Mouse (Mus musculus) kidney, adult 11 months (tissue): Measurements from ENCODE around the gene Fn3krp.
A peak's percentile ranks its signal among the peaks of the same experiment; 100 is the strongest.

Experiments
- DNase-seq: peaks from one replicate; pipeline ENCODE4 v3.0.0; 2022

The Fn3krp gene

DNA sequence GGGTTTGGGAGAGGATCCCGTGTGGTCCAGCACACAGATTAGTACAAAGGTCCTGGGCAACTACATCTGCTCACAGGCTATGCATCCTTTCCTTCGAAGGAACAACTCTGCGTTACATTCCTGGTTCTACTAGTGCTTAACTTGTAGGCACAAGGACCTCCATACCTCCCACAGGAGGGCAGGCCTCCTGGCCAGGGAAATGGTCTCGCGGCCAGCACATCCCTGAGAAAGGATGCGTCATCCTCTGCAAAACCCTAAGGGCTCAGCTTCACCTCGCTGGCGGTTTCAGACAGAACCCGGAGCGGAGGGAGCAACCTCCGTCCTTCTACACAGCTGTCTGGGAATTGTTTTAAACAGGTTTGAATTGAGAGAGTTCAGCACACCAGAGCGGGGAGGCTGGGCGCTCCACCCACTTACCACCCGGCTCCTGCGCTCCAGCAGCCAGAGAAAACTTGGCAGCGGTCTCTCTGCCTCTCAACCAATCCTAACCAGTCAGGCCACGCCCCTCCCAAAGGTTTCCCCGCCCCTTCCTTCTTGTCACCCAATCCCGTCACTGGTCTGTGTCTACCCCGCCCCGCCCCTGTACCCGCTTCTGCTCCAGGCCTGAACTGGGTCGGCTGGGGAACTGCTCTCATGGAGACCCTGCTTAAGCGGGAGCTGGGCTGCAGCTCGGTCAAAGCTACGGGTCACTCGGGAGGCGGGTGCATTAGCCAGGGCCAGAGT is at the start of gene Fn3krp:
Gene Fn3krp (plus strand): TSS at position 572 of the 723 bp plus-strand sequence.
- DNase-seq: peak; percentile 100

DNA sequence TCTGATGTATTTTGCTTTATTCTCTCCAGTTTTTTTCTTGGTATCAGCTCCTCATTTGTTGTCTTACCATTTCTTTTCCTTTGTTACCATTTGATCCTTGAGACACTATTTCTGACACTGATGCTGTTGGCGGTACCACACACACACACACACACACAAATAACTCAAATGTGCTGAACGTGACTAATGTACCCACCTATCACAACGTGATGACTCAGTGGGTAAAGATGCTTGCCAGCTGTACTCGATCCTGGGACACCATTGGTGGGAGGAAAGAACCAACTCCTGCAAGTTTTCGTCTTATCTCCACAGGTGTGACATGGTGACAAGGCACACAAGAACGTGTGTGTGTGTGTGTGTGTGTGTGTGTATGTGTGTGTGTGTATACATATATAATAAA is 47.9 kb upstream of the Fn3krp start:
- DNase-seq: no peak

DNA sequence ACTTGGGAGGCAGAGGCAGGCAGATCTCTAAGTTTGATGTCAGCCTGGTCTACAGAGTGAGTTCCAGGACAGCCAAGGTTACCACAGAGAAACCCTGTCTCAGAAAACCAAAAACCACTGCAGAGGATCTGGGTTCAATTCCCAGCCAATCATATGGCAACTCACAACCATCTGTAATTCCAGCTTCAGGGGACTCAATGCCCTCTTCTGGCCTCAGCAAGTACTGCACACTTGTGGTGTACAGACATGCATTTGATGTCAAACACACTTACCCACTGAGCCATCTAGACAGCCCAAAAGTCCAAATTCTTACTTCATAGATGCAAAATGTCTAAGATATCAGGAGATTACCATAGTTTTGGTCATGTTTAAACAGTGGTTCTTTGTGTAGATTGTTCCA is 42.6 kb upstream of the Fn3krp start:
- no peak for DNase-seq

DNA sequence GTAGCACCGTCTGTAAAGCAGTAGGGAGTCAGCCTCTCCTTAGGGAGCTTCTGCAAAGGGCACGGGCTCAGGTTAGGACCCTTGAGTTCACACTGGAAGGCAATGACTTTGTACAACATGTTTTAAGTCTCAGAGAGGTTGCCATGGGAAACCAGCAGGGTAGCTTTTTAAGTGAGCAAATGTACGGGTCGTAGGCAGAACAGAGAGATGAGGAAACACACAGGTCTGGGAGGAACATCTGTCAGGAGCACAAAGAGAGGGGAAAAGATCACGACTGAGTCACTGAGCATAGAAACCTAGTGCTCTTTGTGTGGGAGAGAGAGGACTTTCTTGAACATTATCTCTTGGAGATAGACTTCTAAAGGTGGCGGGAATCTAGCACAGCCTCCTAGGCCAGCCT is 40.9 kb upstream of the Fn3krp start:
- no peak for DNase-seq

DNA sequence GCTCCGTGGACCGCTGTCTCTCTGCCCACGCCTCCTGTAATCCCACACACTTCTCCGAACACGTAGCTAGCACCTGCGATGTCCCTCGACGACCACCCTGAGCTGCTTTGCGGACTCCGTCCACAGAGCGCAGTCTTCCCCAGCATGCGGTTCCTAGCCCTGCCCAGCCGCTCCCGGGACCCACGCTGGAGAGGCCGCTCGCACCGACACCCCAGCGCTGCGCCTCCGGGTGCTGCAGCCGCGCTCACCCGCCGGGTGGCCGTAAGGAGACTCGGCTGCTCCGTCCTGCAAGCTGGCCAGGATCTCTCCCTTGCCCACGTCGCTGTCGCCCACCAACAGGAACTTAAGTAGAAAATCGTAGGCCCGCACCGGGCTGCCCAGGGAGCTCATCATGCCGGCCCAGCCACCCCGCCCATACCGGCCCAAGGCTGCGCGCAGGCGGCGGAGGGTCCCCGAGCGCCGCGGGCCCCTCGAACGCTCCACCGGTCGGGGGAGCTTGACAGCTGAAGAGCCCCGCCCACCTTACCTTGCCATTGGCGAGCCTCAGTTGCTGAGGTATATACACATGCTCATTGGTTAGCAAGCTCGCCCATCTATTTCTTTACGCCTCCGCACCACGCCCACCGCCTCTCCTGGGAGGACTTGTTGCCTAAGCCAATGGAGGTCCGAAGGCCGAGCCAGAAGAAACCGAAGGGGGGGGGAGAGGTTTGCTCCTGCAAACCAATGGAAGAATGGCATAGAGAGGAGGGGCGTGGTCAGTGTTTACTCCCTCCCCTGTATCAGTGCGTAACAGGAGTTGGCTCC is 33.2 kb upstream of the Fn3krp start, which contains the start of gene Rab40b:
Gene Rab40b (minus strand): TSS at position 502 of the 804 bp plus-strand sequence.
- peak; percentile 97 for DNase-seq

DNA sequence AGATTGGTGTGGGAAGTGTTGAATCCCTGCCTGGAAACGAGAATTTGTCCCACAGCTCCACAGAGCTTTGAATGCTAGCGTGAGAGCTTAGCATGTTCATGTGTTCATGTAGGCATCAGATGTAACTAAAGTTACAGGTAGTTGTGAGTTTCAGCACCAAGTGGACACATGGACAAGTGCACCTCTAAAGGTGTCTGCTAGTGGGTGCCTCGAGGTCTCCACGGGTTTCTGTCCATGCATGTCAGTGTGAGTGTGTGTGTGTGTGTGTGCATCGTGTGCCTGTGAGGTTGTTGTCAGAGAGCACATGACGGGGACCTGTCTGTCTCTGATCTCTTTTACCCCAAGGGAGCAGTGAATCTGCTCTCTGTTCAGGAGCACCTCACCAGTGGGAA is 32.7 kb upstream of the Fn3krp start:
- no peak for DNase-seq

DNA sequence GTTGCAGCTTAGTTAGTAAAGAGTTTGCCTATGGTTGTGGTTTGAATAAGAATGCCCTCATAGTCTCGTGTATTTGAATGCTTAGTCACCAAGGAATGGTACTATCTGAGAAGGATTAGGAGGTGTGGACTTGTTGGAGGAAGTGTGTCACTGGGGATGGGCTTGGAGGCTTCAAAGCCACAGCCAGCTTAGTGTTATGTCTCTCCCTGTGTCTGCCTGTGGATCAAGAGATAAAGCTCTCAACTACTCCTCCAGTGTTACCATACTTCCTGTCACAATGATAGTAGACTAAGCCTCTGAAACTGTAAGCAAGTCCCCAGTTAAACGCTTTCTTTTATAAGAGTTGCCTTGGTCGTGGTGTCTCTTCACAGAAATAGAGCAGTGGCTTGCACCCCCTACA is 30.4 kb upstream of the Fn3krp start:
- DNase-seq: no peak

DNA sequence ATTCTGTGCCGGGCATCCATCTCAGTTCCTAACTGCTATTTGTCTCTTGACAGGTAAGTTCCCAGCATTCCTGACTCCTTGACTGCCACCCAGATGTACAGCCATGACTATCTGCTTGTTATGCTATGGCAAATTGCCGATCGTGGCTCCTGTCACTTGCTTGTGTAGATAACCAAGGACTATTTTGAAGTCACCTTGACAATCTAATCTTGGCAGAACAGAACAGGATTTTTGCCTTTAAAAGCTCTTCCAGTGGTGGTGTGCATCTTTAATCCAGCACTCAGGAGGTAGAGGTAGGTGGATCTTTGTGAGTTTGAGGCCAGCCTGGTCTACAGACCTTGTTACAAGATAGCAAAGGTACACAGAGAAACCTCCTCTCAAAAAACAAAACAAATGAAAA is 28.8 kb upstream of the Fn3krp start:
- no peak for DNase-seq

DNA sequence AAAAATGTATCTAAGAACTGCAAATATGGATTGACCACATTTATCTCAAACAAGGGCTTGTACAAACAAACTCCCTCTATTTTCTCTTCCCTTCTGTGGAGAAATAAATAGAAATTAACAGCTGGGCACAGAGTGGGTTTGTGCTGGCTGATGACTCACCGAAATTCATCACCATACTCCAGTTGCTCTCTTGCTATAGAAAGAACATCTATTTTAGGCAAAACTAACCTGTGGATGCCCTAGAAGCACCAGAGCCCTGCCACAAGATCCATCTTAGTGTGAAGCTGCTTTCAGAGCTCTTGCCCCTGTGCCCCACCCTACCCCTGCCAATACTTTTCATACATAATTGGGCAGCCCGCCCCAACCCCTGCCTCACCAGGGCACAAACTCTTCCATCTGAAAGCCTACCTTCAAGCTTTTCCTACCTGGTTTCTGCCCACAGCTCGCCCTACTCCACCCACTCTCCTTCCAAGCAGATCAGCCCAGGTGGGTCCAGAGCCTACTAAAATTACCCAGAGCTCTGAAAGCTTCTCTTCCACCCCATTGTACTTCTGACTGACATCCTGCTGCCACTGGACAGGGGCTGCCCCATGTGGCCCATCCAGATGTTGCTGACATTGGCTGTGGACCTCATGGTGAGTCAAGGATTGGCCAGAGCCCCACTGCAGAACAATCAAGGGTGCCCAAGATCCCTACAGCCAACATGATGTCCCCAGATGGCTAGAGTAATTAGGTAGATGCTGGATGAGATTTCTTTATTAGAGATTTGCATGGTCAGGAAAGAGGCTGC is 13.6 kb upstream of the Fn3krp start:
- no peak for DNase-seq

DNA sequence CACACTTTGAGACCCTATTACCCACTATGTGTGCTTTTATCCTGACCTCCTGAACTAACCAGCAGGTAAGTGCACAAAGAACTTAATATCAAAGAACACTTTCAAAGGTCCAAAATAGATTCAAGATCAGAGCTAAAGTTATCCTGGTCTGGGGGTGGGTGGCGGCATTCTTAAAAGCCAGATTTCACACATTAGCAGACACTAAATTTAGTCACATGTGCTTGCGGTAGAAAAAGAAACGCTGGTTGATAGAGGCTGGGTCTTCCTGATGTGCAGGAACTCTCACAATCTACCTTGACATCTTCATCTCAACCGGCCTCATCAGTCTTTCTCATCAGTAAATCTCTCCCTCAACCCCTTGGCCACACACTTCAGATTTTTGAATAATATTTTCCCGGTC is 6.4 kb upstream of the Fn3krp start:
- no peak for DNase-seq

DNA sequence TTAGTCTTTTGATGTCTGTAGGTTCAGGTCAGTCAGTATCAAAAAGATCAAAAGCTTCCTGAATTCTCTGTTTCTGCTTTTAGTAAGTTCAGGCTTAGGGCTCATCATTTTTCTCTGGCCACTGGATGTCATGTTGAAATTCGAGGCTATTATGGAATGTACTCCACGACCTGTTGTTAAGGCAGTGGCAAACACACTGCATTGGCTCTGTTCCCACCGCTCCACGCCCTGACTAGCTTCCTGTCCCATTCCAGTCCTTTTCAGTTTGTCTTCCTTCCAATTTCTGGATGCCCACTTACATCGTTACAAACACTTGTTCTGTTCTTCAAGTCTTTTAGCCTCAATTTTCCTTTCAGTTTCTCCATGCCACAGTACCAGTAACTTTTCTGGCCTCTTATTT is 5.8 kb upstream of the Fn3krp start:
- no peak for DNase-seq

DNA sequence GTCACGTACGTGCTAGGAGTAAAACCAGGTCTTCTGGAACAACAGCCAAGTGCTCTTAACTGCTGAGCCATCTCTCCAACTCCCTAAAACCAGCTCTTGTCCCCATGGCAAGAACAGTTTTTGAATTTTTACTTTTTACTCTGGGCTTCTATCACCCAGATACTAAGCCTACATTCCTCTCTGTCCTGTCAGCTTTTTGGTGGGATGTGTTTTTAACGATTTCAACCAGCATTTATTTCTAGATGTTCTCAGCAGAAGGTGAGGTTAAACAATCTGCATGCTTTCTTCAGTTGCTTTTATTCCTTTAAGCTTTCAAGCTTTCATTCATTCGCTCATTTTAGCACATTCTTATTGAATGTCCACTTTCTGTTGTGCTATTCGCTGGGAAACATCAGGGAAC is 3.2 kb upstream of the Fn3krp start:
- no peak for DNase-seq

DNA sequence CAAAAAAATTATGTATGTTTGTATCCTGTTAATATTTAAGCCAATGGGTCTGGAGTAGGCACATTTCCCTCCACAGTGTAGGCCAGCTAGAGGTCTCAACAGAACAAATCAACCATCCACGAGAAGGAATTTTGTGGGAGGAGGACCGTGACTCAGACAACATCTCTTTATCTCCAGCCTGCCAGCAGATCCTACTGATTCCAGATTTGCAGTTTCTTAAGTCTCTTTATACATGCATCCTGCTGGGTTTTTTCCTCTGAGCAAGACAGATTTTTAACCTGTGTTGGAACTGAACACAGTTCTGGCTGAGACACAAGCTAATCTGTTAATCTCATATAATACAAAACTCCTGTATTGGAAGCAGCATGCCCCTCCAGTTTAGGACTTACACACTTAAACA is 2.3 kb upstream of the Fn3krp start:
- no peak for DNase-seq

DNA sequence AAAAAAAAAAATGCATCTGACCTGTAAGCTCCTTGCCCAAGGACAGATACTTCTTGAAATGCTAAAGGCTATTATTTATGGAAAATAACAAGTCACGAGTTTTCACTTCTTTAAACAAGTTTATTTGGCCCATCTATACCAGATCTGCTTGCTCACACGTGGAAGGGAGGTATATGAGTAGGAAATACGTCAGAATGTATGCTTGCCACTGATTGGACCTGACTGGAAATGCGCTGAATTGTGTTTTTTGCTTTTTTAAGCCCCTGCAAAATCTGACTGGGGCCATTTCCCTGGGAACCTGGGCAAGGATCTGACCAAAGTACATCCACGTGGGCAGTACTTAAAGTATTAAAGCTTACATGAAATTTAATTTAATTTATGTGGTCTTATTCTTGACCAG is 822 bp upstream of the Fn3krp start:
- DNase-seq: no peak

DNA sequence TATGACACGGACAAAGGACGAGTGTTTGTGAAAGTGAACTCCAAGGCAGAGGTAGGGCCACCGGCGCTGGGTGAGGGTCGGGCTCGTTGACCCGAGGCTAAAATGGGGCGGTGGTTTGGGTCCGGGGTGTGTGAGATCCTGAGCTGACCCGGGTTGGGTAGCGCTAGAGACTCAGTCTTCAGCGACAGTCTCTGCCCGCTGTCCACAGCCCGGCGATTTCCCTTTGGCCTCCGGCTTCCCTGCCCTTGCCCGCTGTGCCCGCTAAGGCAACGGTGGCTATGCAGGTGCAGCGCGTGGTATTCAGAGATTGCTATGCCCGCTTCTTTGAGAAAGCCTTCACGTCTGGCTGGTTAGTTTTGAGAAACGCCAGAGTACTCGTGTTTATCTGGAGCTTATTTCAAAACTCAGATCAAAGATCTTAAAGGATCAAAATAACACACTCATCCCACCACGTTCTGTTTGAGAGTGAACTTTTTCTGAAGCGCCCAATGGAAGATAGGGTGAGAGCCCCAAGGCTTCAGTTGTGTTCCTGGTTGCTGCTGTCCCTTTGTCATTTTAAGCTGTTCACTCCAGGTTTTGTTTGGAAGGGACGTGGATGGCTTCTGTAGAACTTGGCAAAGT is 462 bp downstream of the Fn3krp start:
- DNase-seq: no peak

DNA sequence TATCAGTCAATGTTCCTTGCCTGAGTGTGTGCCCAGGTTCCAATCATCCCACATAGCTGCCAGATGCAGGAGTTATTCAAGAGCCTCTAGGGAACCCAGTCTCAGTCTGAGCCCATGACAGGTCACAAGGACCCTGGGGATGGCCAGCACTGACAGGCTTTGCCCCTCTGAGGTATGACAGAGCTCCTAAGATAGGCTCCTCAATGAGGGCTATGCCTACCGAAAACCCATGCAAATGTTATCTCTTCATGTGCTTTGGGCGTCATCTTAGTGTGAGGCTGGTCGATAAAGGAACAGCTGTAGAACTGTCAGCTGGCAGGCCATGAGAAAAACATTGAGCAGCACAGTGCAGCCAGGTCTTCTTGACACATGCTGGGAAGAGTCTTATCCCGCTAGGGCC is 12.2 kb downstream of the Fn3krp start:
- DNase-seq: no peak

DNA sequence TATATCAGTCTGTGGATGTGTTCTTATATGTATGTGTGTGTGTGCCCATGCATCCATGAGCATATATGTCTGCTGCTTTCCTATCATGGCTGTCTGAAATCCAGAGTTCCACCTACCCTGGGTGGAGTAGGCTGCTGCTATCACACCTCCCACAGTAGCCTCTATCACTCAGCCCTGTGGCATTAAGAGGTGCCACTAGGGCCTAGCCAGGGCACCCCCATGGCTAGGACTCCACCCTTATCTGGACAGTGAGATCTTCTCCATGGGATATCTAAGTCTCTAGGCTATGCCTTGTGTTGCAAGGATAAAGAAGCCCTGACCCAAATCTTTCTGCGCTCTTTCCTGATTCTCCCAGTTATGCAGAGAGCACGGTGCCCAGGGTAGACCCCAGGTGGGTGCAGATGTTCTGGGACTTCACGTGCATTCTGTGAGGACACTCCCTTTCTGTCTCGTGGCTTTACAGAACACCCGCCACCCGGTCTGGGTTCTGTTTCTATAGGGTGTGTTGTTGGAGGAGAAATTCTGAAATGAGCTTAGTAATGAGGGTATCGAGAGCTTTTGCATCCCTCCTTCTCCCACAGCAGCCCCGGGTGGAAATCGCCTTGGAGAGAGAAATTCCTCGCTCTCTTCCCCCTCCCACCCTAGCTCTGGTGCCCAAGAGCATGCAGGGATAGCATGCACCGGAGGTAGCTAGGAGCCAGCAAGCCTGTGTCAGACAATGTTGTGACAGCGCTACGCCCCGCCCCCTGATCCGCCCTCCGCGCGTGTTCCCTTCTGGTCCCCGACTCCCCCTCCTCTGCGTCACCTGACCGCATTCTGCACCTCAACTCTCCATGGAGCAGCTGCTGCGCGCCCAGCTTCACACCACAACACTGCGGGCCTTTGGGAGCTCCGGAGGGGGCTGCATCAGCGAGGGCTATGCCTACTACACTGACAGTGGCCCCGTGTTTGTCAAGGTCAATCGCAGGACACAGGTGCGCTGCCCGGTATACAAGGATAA is 13.3 kb downstream of the Fn3krp start, which contains the start of gene Fn3k:
Gene Fn3k (plus strand): TSS at position 758 of the 1,000 bp plus-strand sequence.
- DNase-seq: peak; percentile 94

DNA sequence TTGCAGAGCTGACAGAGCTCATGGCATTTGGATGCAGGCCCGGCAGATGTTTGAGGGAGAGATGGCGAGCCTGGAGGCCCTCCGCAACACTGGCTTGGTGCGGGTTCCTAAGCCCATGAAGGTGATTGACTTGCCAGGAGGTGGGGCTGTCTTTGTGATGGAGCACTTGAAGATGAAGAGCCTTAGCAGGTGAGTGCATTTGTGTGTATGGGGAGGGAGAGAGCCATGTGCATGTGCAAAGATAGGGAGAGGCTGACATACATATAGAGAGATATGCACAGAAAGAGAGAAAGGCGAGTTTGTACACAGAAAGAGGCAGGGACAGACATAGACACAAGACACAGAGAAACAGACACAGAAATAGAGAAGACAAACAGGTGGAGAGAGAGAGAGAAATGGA is 16.0 kb downstream of the Fn3krp start:
- DNase-seq: no peak

DNA sequence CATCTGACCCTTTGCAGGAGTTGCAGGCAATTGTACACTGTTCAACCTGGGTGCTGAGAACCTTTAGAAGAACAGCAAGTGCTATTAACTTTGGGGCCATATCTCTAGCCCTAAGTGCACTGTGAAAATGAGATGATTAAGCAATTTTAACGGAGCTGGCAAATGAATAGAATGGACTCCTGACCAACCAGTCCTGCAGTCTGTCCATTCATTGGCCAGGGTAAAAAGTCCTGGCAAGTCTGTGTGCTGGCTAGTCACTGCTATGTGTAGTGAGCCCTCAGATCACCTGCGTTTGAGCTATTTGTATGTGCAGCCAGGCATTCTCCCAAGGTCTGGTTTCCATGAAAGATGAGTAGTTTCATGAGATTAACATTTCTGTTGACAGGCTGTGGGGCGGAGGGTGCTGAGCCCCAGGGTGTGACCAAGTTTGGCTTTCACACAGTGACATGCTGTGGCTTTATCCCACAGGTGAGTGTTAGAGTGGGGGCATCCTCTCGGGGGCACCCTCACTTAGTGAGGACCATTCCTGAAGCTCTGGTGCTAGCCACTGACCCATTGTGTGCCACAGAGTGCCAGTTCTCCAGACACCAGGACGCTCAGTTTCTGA is 18.6 kb downstream of the Fn3krp start:
- DNase-seq: peak; percentile 72

DNA sequence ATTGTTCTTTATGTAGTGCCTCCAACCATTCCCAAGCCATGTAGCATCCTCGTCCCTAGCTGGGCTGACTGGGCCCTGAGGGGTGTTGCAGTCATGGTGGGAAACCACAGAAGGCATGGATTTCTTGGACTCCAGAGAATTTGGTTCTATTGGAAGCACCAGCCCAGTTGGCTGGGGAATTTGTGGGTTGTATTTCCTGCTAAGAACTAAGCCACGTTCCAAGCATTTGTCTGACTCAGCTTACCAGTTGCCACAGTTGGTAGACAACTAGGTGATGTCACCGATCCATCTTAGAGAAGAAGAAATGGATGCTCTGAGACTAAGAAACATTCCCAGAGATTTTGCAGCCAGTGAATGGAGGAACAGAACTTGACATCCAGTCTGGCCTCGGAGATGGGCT is 20.5 kb downstream of the Fn3krp start:
- DNase-seq: no peak

DNA sequence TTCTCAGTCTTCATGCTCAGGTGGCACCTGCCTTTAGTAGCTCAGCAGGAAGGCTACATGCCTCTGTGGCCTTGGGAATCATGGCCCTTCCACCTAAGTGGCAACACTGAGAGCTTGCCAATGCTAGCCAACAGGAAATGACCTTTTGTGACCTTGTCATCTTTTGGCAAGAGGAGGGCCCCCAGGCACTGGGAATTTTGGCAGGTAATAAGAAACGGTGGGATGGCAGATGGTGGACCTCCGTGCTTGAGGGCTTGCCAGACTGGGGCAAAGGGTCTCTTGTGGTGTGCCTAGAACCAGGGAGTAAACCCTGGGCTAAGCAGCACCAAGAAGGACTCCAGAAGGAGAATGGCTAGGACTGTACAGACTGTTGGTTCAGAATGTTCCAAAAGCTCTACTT is 20.9 kb downstream of the Fn3krp start:
- DNase-seq: no peak
